Mouse (Mus musculus): Measurements from ENCODE around the gene Hoxd10. TPM values are rescaled to one million over a fixed set of nuclear protein-coding genes. Genes with fewer than 3 reads are reported as not detected.

The Hoxd10 gene
- polyA plus RNA-seq, 1 experiment from 2014 or later, result 0.30 TPM

- H3K4me3 ChIP-seq (ENCODE audit: low read depth, low read length), result peak overlapping the region; percentile 44
- no peak overlapping the region for H3K27ac ChIP-seq (ENCODE audit: low read depth, low read length)
- peak overlapping the region; percentile 57 for H3K4me2 ChIP-seq
- DNase-seq (ENCODE audit: low spot score), result no peak
- H3K4me1 ChIP-seq (replicated peaks; ENCODE audit: control insufficient read depth, insufficient read depth, low read length), result peaks cover 2% of the 10 kb centered on the region; the same call in 1 of the 2 replicates
- no peak overlapping the region for H3K9ac ChIP-seq (ENCODE audit: low read depth, low read length)
- ATAC-seq (replicated peaks; ENCODE audit: low FRiP score), result no peak
- H3K27me3 ChIP-seq (replicated peaks; ENCODE audit: control insufficient read depth, insufficient read depth, low read length), result peaks cover 98% of the 10 kb centered on the region
- H3K9me3 ChIP-seq (ENCODE audit: control insufficient read depth, low read length), result no peaks in the 10 kb centered on the region
- no peaks in the 10 kb centered on the region for H3K36me3 ChIP-seq (ENCODE audit: control insufficient read depth, insufficient read depth, low read length)
- WGBS, result 8% methylated on average over 24 of the region's 25 CpGs
Observed at GRCm38 (mm10) chr2:74727640-74728302, 36.0 kb downstream of the Hoxd10 start.

- Histone ChIP-seq H3K9ac (ENCODE audit: low read depth, low read length) (no peak overlapping the region), H3K36me3 (ENCODE audit: control insufficient read depth, insufficient read depth, low read length) (no peaks in the 10 kb centered on the region), H3K27me3 (replicated peaks; ENCODE audit: control insufficient read depth, insufficient read depth, low read length) (peaks cover 98% of the 10 kb centered on the region), H3K4me2 (no peak overlapping the region), H3K4me1 (replicated peaks; ENCODE audit: control insufficient read depth, insufficient read depth, low read length) (peaks cover 2% of the 10 kb centered on the region; the same call in 1 of the 2 replicates), H3K9me3 (ENCODE audit: control insufficient read depth, low read length) (no peaks in the 10 kb centered on the region), H3K4me3 (ENCODE audit: low read depth, low read length) (no peak overlapping the region), H3K27ac (ENCODE audit: low read depth, low read length) (no peak overlapping the region)
- WGBS, result 28% methylated on average over 13 of the region's 13 CpGs
- no peak for ATAC-seq (replicated peaks; ENCODE audit: low FRiP score)
- DNase-seq (ENCODE audit: low spot score), result peak; percentile 33
Observed at GRCm38 (mm10) chr2:74728303-74728680, 36.6 kb downstream of the Hoxd10 start.

DNA sequence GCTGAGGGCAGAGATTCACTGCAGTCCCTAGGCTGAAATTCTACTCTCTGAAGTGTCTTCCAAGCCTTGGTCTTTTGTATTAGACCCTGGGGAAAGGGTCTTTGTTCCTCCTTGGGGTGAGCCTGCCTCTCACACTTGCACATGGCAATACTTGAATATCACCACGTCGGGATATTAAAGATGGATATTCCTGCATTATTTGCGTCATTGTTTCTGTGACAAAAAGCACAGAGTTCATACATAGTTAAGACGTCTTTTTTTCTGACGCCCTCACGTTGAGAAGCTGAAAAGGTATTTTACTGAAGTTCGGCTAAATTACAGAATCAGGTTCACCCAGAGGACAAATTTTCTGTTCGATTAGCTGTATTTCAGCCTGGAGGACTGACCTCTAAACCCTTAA, 38.6 kb downstream of the Hoxd10 start:
- no peak overlapping the region for H3K9ac ChIP-seq (ENCODE audit: low read depth, low read length)
- peaks cover 98% of the 10 kb centered on the region for H3K27me3 ChIP-seq (replicated peaks; ENCODE audit: control insufficient read depth, insufficient read depth, low read length)
- WGBS, result 29% methylated on average over 8 of the region's 8 CpGs
- ATAC-seq (replicated peaks; ENCODE audit: low FRiP score), result no peak
- no peaks in the 10 kb centered on the region for H3K36me3 ChIP-seq (ENCODE audit: control insufficient read depth, insufficient read depth, low read length)
- H3K4me2 ChIP-seq, result no peak overlapping the region
- no peak for DNase-seq (ENCODE audit: low spot score)
- H3K4me3 ChIP-seq (ENCODE audit: low read depth, low read length), result no peak overlapping the region
- peaks cover 2% of the 10 kb centered on the region; the same call in 1 of the 2 replicates for H3K4me1 ChIP-seq (replicated peaks; ENCODE audit: control insufficient read depth, insufficient read depth, low read length)
- no peaks in the 10 kb centered on the region for H3K9me3 ChIP-seq (ENCODE audit: control insufficient read depth, low read length)
- H3K27ac ChIP-seq (ENCODE audit: low read depth, low read length), result no peak overlapping the region

DNA sequence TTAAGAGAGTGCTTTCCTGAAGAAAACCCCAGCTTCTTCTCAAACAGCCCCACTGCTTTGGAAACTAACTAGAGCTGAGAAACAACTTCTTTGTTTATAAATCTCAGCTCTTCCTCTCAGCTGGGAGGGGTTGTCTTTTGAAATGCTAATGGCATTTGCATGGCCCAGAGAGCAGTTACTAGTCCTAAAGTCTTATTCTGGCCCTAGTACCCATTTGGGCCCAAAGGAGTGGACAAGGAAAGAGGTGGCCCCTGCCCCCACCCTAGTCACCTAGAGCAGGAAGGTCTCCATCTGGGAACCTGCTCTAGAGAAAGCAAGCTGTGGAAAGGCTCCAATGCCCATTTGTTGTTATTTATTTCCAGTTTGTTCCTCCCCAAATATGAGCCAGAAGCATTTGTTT, 39.3 kb downstream of the Hoxd10 start:
- Histone ChIP-seq H3K4me1 (replicated peaks; ENCODE audit: control insufficient read depth, insufficient read depth, low read length) (peaks cover 2% of the 10 kb centered on the region; the same call in 1 of the 2 replicates), H3K9ac (ENCODE audit: low read depth, low read length) (no peak overlapping the region), H3K9me3 (ENCODE audit: control insufficient read depth, low read length) (no peaks in the 10 kb centered on the region), H3K27ac (ENCODE audit: low read depth, low read length) (no peak overlapping the region), H3K36me3 (ENCODE audit: control insufficient read depth, insufficient read depth, low read length) (no peaks in the 10 kb centered on the region), H3K27me3 (replicated peaks; ENCODE audit: control insufficient read depth, insufficient read depth, low read length) (peaks cover 98% of the 10 kb centered on the region), H3K4me2 (no peak overlapping the region), H3K4me3 (ENCODE audit: low read depth, low read length) (no peak overlapping the region)
- ATAC-seq (replicated peaks; ENCODE audit: low FRiP score), result no peak
- no peak for DNase-seq (ENCODE audit: low spot score)

- ATAC-seq (replicated peaks; ENCODE audit: low FRiP score) (no peak), DNase-seq (ENCODE audit: low spot score) (no peak)
- WGBS, result 18% methylated on average over 9 of the region's 9 CpGs
- H3K9me3 ChIP-seq (ENCODE audit: control insufficient read depth, low read length), result no peaks in the 10 kb centered on the region
- H3K4me1 ChIP-seq (replicated peaks; ENCODE audit: control insufficient read depth, insufficient read depth, low read length), result peaks cover 2% of the 10 kb centered on the region; the same call in 1 of the 2 replicates
- no peak overlapping the region for H3K27ac ChIP-seq (ENCODE audit: low read depth, low read length)
- H3K36me3 ChIP-seq (ENCODE audit: control insufficient read depth, insufficient read depth, low read length), result no peaks in the 10 kb centered on the region
- H3K4me2 ChIP-seq, result no peak overlapping the region; the same call in 1 of the 2 replicates
- no peak overlapping the region for H3K9ac ChIP-seq (ENCODE audit: low read depth, low read length)
- H3K27me3 ChIP-seq (replicated peaks; ENCODE audit: control insufficient read depth, insufficient read depth, low read length), result peaks cover 98% of the 10 kb centered on the region
- no peak overlapping the region for H3K4me3 ChIP-seq (ENCODE audit: low read depth, low read length)
Observed at GRCm38 (mm10) chr2:74731799-74732512, 40.2 kb downstream of the Hoxd10 start.

- 2% methylated on average over 52 of the region's 52 CpGs for WGBS
- Histone ChIP-seq H3K9me3 (ENCODE audit: control insufficient read depth, low read length) (no peaks in the 10 kb centered on the region), H3K9ac (ENCODE audit: low read depth, low read length) (no peak overlapping the region), H3K4me3 (ENCODE audit: low read depth, low read length) (0 out of 2 replicates have a peak overlapping the region, but pooled peaks have one; percentile 6), H3K4me2 (peak overlapping the region; percentile 24), H3K27me3 (replicated peaks; ENCODE audit: control insufficient read depth, insufficient read depth, low read length) (peaks cover 98% of the 10 kb centered on the region), H3K36me3 (ENCODE audit: control insufficient read depth, insufficient read depth, low read length) (no peaks in the 10 kb centered on the region), H3K4me1 (replicated peaks; ENCODE audit: control insufficient read depth, insufficient read depth, low read length) (no peaks in the 10 kb centered on the region; the same call in 1 of the 2 replicates), H3K27ac (ENCODE audit: low read depth, low read length) (no peak overlapping the region)
- ATAC-seq (replicated peaks; ENCODE audit: low FRiP score) (no peak), DNase-seq (ENCODE audit: low spot score) (peak; percentile 36)
Observed at GRCm38 (mm10) chr2:74732513-74733316, 41.0 kb downstream of the Hoxd10 start.

- no peaks in the 10 kb centered on the region for H3K36me3 ChIP-seq (ENCODE audit: control insufficient read depth, insufficient read depth, low read length)
- H3K9me3 ChIP-seq (ENCODE audit: control insufficient read depth, low read length), result no peaks in the 10 kb centered on the region
- no peak for ATAC-seq (replicated peaks; ENCODE audit: low FRiP score)
- H3K4me2 ChIP-seq, result peak overlapping the region; percentile 24
- H3K27me3 ChIP-seq (replicated peaks; ENCODE audit: control insufficient read depth, insufficient read depth, low read length), result peaks cover 98% of the 10 kb centered on the region
- peak; percentile 35 for DNase-seq (ENCODE audit: low spot score)
- H3K4me1 ChIP-seq (replicated peaks; ENCODE audit: control insufficient read depth, insufficient read depth, low read length), result no peaks in the 10 kb centered on the region; the same call in 1 of the 2 replicates
- H3K27ac ChIP-seq (ENCODE audit: low read depth, low read length), result no peak overlapping the region
- WGBS, result 1% methylated on average over 16 of the region's 16 CpGs
- no peak overlapping the region for H3K4me3 ChIP-seq (ENCODE audit: low read depth, low read length)
- no peak overlapping the region for H3K9ac ChIP-seq (ENCODE audit: low read depth, low read length)
Observed at GRCm38 (mm10) chr2:74733317-74733661, 41.6 kb downstream of the Hoxd10 start.

DNA sequence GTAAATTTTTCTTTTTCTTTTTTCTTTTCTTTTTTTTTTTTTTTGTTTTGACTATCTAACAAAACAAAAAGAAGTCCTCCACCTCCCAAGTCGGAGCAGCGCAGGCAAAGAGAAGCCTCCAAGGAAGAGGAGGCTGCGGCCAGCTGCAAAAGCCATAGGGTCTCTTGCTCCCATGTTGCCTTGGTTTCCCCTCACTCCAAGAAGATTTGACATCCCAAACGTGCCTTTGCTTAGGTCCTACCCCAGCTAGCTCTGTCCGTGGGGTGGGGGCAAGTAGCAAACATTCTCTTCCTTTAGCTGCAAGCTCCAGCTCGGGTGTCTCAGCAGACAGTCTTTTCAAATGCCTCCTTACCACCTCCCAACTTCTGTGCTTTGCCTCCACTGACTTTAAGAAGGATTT, 42.0 kb downstream of the Hoxd10 start:
- peaks cover 98% of the 10 kb centered on the region for H3K27me3 ChIP-seq (replicated peaks; ENCODE audit: control insufficient read depth, insufficient read depth, low read length)
- no peaks in the 10 kb centered on the region for H3K9me3 ChIP-seq (ENCODE audit: control insufficient read depth, low read length)
- H3K4me3 ChIP-seq (ENCODE audit: low read depth, low read length), result no peak overlapping the region
- no peaks in the 10 kb centered on the region for H3K36me3 ChIP-seq (ENCODE audit: control insufficient read depth, insufficient read depth, low read length)
- no peaks in the 10 kb centered on the region; the same call in 1 of the 2 replicates for H3K4me1 ChIP-seq (replicated peaks; ENCODE audit: control insufficient read depth, insufficient read depth, low read length)
- 3% methylated on average over 6 of the region's 6 CpGs for WGBS
- H3K4me2 ChIP-seq, result no peak overlapping the region
- ATAC-seq (replicated peaks; ENCODE audit: low FRiP score) (no peak), DNase-seq (ENCODE audit: low spot score) (peak; percentile 32)
- H3K9ac ChIP-seq (ENCODE audit: low read depth, low read length), result no peak overlapping the region
- H3K27ac ChIP-seq (ENCODE audit: low read depth, low read length), result no peak overlapping the region
